In genomic region chr1:119828160-119828559, GRCm38 (mm10) we compare ENCODE assay signal across 22 mouse cellular contexts. TPM values are rescaled to one million over a fixed set of nuclear protein-coding genes. Genes with fewer than 3 reads are reported as not detected.
DNase-seq lines count a peak whose midpoint lies in the region; ATAC-seq and TF ChIP-seq lines count a peak whose summit lies in the region.
"Had no signal": no experiment of that assay in that cellular context is flagged by ENCODE, and none has a peak within 500 bp of the region (broad histone marks: within the 10 kb centered on the region; RNA-seq: fewer than 3 reads in every experiment).

No protein-coding gene starts in this region.

- DNase-seq in gastrocnemius, adult 18-20 months (ENCODE audit: low spot score): peak; percentile 14
- DNase-seq in gastrocnemius, adult 8-10 months (ENCODE audit: low spot score in 2 of 2): no peak
- DNase-seq in kidney, adult 11 months: peak; percentile 21
- DNase-seq in kidney, postnatal 4 days: no peak
- DNase-seq in heart, postnatal 0 days (ENCODE audit: low spot score): peak; percentile 81
- no peak for DNase-seq in cerebellum, adult 9-10 months
- DNase-seq: adrenal gland, postnatal 14 days; cerebellum, adult 9-11 months; forebrain, postnatal 0 days; left cerebral cortex, postnatal 4 days; lung, postnatal 36 days; thymus, adult 18-20 months; thymus, postnatal 36 days had no signal

- H3K27ac ChIP-seq in heart, embryonic 11.5 days (ENCODE audit: low read depth, low read length): 0 out of 2 replicates have a peak overlapping the region, but pooled peaks have one; percentile 6
- peak overlapping the region; percentile 76 for H3K27ac ChIP-seq in heart, postnatal 0 days (ENCODE audit: low read depth)
- H3K27ac ChIP-seq: hindbrain, embryonic 14.5 days; kidney, postnatal 0 days; limb, embryonic 15.5 days; liver, embryonic 14.5 days; lung, embryonic 15.5 days; midbrain, embryonic 13.5 days had no signal

- WGBS in heart, embryonic 11.5 days (ENCODE audit: insufficient replicate concordance): 97% methylated on average over 1 of the region's 1 CpGs
- WGBS in heart, postnatal 0 days: 83% methylated on average over 1 of the region's 1 CpGs

- H3K36me3 ChIP-seq in heart, embryonic 11.5 days (ENCODE audit: control insufficient read depth, insufficient read depth, low read length): no peaks in the 10 kb centered on the region
- H3K36me3 ChIP-seq in heart, postnatal 0 days (replicated peaks; ENCODE audit: control insufficient read depth, insufficient read depth, low read length): no peaks in the 10 kb centered on the region
- H3K36me3 ChIP-seq: limb, embryonic 15.5 days; lung, embryonic 15.5 days; midbrain, embryonic 13.5 days had no signal

- no peaks in the 10 kb centered on the region for H3K27me3 ChIP-seq in heart, embryonic 11.5 days (ENCODE audit: control insufficient read depth, insufficient read depth, low read length)
- H3K27me3 ChIP-seq in heart, postnatal 0 days (ENCODE audit: control insufficient read depth, insufficient read depth, low read length): no peaks in the 10 kb centered on the region
- H3K27me3 ChIP-seq: limb, embryonic 15.5 days; lung, embryonic 15.5 days; megakaryocyte, embryonic 14.5 days; midbrain, embryonic 13.5 days had no signal

- no peak for TF ChIP-seq EP300 in heart, postnatal 0 days (IDR thresholded peaks at IDR 0.05; ENCODE audit: low read depth)

- no peaks in the 10 kb centered on the region for H3K4me1 ChIP-seq in heart, embryonic 11.5 days (ENCODE audit: control insufficient read depth, insufficient read depth, low read length)
- H3K4me1 ChIP-seq in heart, postnatal 0 days (ENCODE audit: control insufficient read depth, insufficient read depth): peaks cover 3% of the 10 kb centered on the region; the same call in 1 of the 2 replicates
- H3K4me1 ChIP-seq: limb, embryonic 15.5 days; lung, embryonic 15.5 days had no signal

- TF ChIP-seq CTCF in heart, postnatal 0 days (IDR thresholded peaks at IDR 0.05; ENCODE audit: low read depth): no peak

- H3K9ac ChIP-seq in heart, embryonic 11.5 days (ENCODE audit: low read depth, low read length): no peak overlapping the region
- H3K9ac ChIP-seq in heart, postnatal 0 days (replicated peaks; ENCODE audit: low read depth, low read length): no peak overlapping the region
- H3K9ac ChIP-seq: forebrain, postnatal 0 days; hindbrain, embryonic 14.5 days; limb, embryonic 15.5 days; liver, embryonic 14.5 days; lung, embryonic 15.5 days; midbrain, embryonic 13.5 days had no signal

- H3K4me2 ChIP-seq in heart, embryonic 11.5 days: no peak overlapping the region
- no peak overlapping the region for H3K4me2 ChIP-seq in heart, postnatal 0 days (ENCODE audit: low read depth, low read length)
- H3K4me2 ChIP-seq: hindbrain, embryonic 14.5 days; limb, embryonic 15.5 days; lung, embryonic 15.5 days; midbrain, embryonic 13.5 days had no signal

- no peaks in the 10 kb centered on the region for H3K9me3 ChIP-seq in heart, embryonic 11.5 days (replicated peaks; ENCODE audit: control insufficient read depth, low read length)
- H3K9me3 ChIP-seq in heart, postnatal 0 days (replicated peaks; ENCODE audit: control insufficient read depth, low read length): no peaks in the 10 kb centered on the region
- H3K9me3 ChIP-seq: limb, embryonic 15.5 days; lung, embryonic 15.5 days; megakaryocyte, embryonic 14.5 days; midbrain, embryonic 13.5 days had no signal

- ATAC-seq in heart, embryonic 11.5 days (replicated peaks; ENCODE audit: insufficient number of reproducible peaks, low FRiP score, low TSS enrichment): no peak
- ATAC-seq in heart, postnatal 0 days (ENCODE audit: insufficient read depth, low read depth): peak; percentile 94
- no peak for ATAC-seq in erythroid progenitor cell, adult 5-6 weeks (replicated peaks; ENCODE audit: low FRiP score, poor library complexity, severe bottlenecking)
- ATAC-seq: forebrain, postnatal 0 days; midbrain, embryonic 13.5 days had no signal

- no peak overlapping the region for H3K4me3 ChIP-seq in heart, embryonic 11.5 days (ENCODE audit: low read depth, low read length)
- no peak overlapping the region for H3K4me3 ChIP-seq in heart, postnatal 0 days (ENCODE audit: low read depth, low read length)
- H3K4me3 ChIP-seq: limb, embryonic 15.5 days; lung, embryonic 15.5 days; megakaryocyte, embryonic 14.5 days; midbrain, embryonic 13.5 days had no signal

RNA-seq across cellular contexts. Expression of gene Ptpn4, which starts 9.3 kb away (rescaled TPM):
- total RNA-seq in gastrocnemius, adult 18-20 months (2021): 10 to 100 TPM; 28.4 to 35.2 TPM
- 10 to 100 TPM; 21.6 to 36.6 (median 28.2) TPM for total RNA-seq in gastrocnemius, adult 8-10 months (2022)
- 4.8 and 5.9 TPM in 2 replicates for polyA plus RNA-seq in heart, embryonic 11.5 days (2014; fragmentation: Nextera tagmentation; extraction: Ambion mirVana)
- total RNA-seq in heart, postnatal 0 days (2014; rRNA removed; ENCODE audit: low replicate concordance): 14.0 and 16.7 TPM in 2 replicates
- 3.2 and 4.1 TPM in 2 replicates for polyA plus RNA-seq in heart, postnatal 0 days (2015; fragmentation: Nextera tagmentation; extraction: Ambion mirVana)
- 2.1 and 14.1 TPM in 2 replicates for total RNA-seq in erythroid progenitor cell, adult 5-6 weeks (2015; ENCODE audit: low replicate concordance)
- 8.1 and 21.0 TPM in 2 replicates for total RNA-seq in erythroid progenitor cell, adult 5-6 weeks (2017; ENCODE audit: low replicate concordance)

Comparison
In these comparisons a context has a peak if more than half of its experiments do, and no peak if none do; other contexts are left out.
1. DNase-seq: peak in gastrocnemius, adult 18-20 months (single experiment), kidney, adult 11 months (single experiment) and heart, postnatal 0 days (single experiment); none in gastrocnemius, adult 8-10 months (0 of 2), kidney, postnatal 4 days (0 of 2) and cerebellum, adult 9-10 months (single experiment).